Mouse (Mus musculus): ENCODE results near the gene Plk3. TPM values are rescaled to one million over a fixed set of nuclear protein-coding genes. Genes with fewer than 3 reads are reported as not detected.
A peak's percentile ranks its signal among the peaks of the same experiment; 100 is the strongest.

The Plk3 gene
- polyA plus RNA-seq, 1 experiment = 20.4 TPM

- Histone ChIP-seq H3K4me1 (ENCODE audit: control insufficient read depth, insufficient read depth, low read length) (0 out of 2 replicates have a peak, but pooled peaks cover 4% of the 10 kb centered on the region), H3K4me3 (replicated peaks; ENCODE audit: extremely low read depth, low read depth, low read length) (peak overlapping the region; percentile 82)
- TF ChIP-seq POLR2A (IDR thresholded peaks at IDR 0.05; ENCODE audit: borderline replicate concordance, extremely low read depth, low read depth, low read length) (no peak), CTCF (IDR thresholded peaks at IDR 0.05; ENCODE audit: insufficient read depth, low read length) (no peak)
- WGBS = 3% methylated on average over 44 of the region's 44 CpGs
- no peak for DNase-seq
These were observed 21.4 kb upstream of the Plk3 start for GRCm38 (mm10) chr4:117155020-117155791.

GRCm38 (mm10) chr4:117152714-117153113 lies 19.0 kb upstream of the Plk3 start:
- WGBS = 52% methylated on average over 5 of the region's 5 CpGs
- H3K4me1 ChIP-seq (ENCODE audit: control insufficient read depth, insufficient read depth, low read length) = 0 out of 2 replicates have a peak, but pooled peaks cover 4% of the 10 kb centered on the region
- H3K4me3 ChIP-seq (replicated peaks; ENCODE audit: extremely low read depth, low read depth, low read length) = no peak overlapping the region
- no peak for TF ChIP-seq POLR2A (IDR thresholded peaks at IDR 0.05; ENCODE audit: borderline replicate concordance, extremely low read depth, low read depth, low read length)
- TF ChIP-seq CTCF (IDR thresholded peaks at IDR 0.05; ENCODE audit: insufficient read depth, low read length) = no peak
- DNase-seq = no peak

GRCm38 (mm10) chr4:117151416-117151815 lies 17.7 kb upstream of the Plk3 start:
- Histone ChIP-seq H3K4me1 (ENCODE audit: control insufficient read depth, insufficient read depth, low read length) (0 out of 2 replicates have a peak, but pooled peaks cover 4% of the 10 kb centered on the region), H3K4me3 (replicated peaks; ENCODE audit: extremely low read depth, low read depth, low read length) (no peak overlapping the region)
- WGBS = 69% methylated on average over 1 of the region's 1 CpGs
- no peak for DNase-seq
- TF ChIP-seq POLR2A (IDR thresholded peaks at IDR 0.05; ENCODE audit: borderline replicate concordance, extremely low read depth, low read depth, low read length) (no peak), CTCF (IDR thresholded peaks at IDR 0.05; ENCODE audit: insufficient read depth, low read length) (no peak)

GRCm38 (mm10) chr4:117150212-117150733 lies 16.5 kb upstream of the Plk3 start:
- Histone ChIP-seq H3K4me3 (replicated peaks; ENCODE audit: extremely low read depth, low read depth, low read length) (no peak overlapping the region), H3K4me1 (ENCODE audit: control insufficient read depth, insufficient read depth, low read length) (0 out of 2 replicates have a peak, but pooled peaks cover 4% of the 10 kb centered on the region)
- WGBS = 91% methylated on average over 6 of the region's 6 CpGs
- no peak for DNase-seq
- no peak for TF ChIP-seq CTCF (IDR thresholded peaks at IDR 0.05; ENCODE audit: insufficient read depth, low read length)
- no peak for TF ChIP-seq POLR2A (IDR thresholded peaks at IDR 0.05; ENCODE audit: borderline replicate concordance, extremely low read depth, low read depth, low read length)

- Histone ChIP-seq H3K4me3 (replicated peaks; ENCODE audit: extremely low read depth, low read depth, low read length) (no peak overlapping the region), H3K4me1 (ENCODE audit: control insufficient read depth, insufficient read depth, low read length) (0 out of 2 replicates have a peak, but pooled peaks cover 1% of the 10 kb centered on the region)
- 69% methylated on average over 6 of the region's 6 CpGs for WGBS
- TF ChIP-seq POLR2A (IDR thresholded peaks at IDR 0.05; ENCODE audit: borderline replicate concordance, extremely low read depth, low read depth, low read length) (no peak), CTCF (IDR thresholded peaks at IDR 0.05; ENCODE audit: insufficient read depth, low read length) (no peak)
- DNase-seq = no peak
These were observed 15.8 kb upstream of the Plk3 start for GRCm38 (mm10) chr4:117149291-117150211.

- no peak for TF ChIP-seq CTCF (IDR thresholded peaks at IDR 0.05; ENCODE audit: insufficient read depth, low read length)
- TF ChIP-seq POLR2A (IDR thresholded peaks at IDR 0.05; ENCODE audit: borderline replicate concordance, extremely low read depth, low read depth, low read length) = no peak
- no peak for DNase-seq
- Histone ChIP-seq H3K4me1 (ENCODE audit: control insufficient read depth, insufficient read depth, low read length) (no peaks in the 10 kb centered on the region), H3K4me3 (replicated peaks; ENCODE audit: extremely low read depth, low read depth, low read length) (no peak overlapping the region)
- WGBS = 71% methylated on average over 24 of the region's 24 CpGs
These were observed 15.1 kb upstream of the Plk3 start for GRCm38 (mm10) chr4:117148815-117149214.

GRCm38 (mm10) chr4:117148047-117148713 lies 14.4 kb upstream of the Plk3 start:
- WGBS = 76% methylated on average over 18 of the region's 18 CpGs
- TF ChIP-seq CTCF (IDR thresholded peaks at IDR 0.05; ENCODE audit: insufficient read depth, low read length) (no peak), POLR2A (IDR thresholded peaks at IDR 0.05; ENCODE audit: borderline replicate concordance, extremely low read depth, low read depth, low read length) (no peak)

GRCm38 (mm10) chr4:117146176-117146575 lies 12.4 kb upstream of the Plk3 start:
- 40% methylated on average over 15 of the region's 15 CpGs for WGBS
- DNase-seq = peak; percentile 86
- H3K4me1 ChIP-seq (ENCODE audit: control insufficient read depth, insufficient read depth, low read length) = no peaks in the 10 kb centered on the region
- no peak overlapping the region for H3K4me3 ChIP-seq (replicated peaks; ENCODE audit: extremely low read depth, low read depth, low read length)
- peak; percentile 79 for TF ChIP-seq CTCF (IDR thresholded peaks at IDR 0.05; ENCODE audit: insufficient read depth, low read length)
- TF ChIP-seq POLR2A (IDR thresholded peaks at IDR 0.05; ENCODE audit: borderline replicate concordance, extremely low read depth, low read depth, low read length) = no peak

More at GRCm38 (mm10) chr4:117148047-117148713, 14.4 kb upstream of the Plk3 start:
- Histone ChIP-seq H3K4me1 (ENCODE audit: control insufficient read depth, insufficient read depth, low read length) (no peaks in the 10 kb centered on the region), H3K4me3 (replicated peaks; ENCODE audit: extremely low read depth, low read depth, low read length) (no peak overlapping the region)
- no peak for DNase-seq

- no peak for DNase-seq
- Histone ChIP-seq H3K4me3 (replicated peaks; ENCODE audit: extremely low read depth, low read depth, low read length) (no peak overlapping the region), H3K4me1 (ENCODE audit: control insufficient read depth, insufficient read depth, low read length) (no peaks in the 10 kb centered on the region)
- no peak for TF ChIP-seq POLR2A (IDR thresholded peaks at IDR 0.05; ENCODE audit: borderline replicate concordance, extremely low read depth, low read depth, low read length)
- no peak for TF ChIP-seq CTCF (IDR thresholded peaks at IDR 0.05; ENCODE audit: insufficient read depth, low read length)
- 94% methylated on average over 13 of the region's 13 CpGs for WGBS
These were observed 11.5 kb upstream of the Plk3 start for GRCm38 (mm10) chr4:117145248-117145647.
